Mouse (Mus musculus) hindbrain, embryonic 12.5 days (tissue): ENCODE measurements around the gene Rnf217. TPM values are rescaled to one million over a fixed set of nuclear protein-coding genes. Genes with fewer than 3 reads are reported as not detected.

Source experiments
- ATAC-seq: fragments of 200-750 bp; cut with Nextera tagmentation; 2 replicates; pipeline ENCODE4 v1.8.0; 2017; ENCODE audit warnings: moderate TSS enrichment; ENCODE audit not compliant: low FRiP score
- H3K27ac ChIP-seq: fragments of 300-500 bp; sonication (generic); 2 replicates; pipeline ENCODE4 v1.5.1; 2016; ENCODE audit warnings: mild to moderate bottlenecking
- H3K27me3 ChIP-seq: fragments of 300-500 bp; sonication (generic); 2 replicates; pipeline ENCODE4 v1.6.1; 2016; ENCODE audit warnings: mild to moderate bottlenecking
- H3K36me3 ChIP-seq: fragments of 300-500 bp; sonication (generic); 2 replicates; pipeline ENCODE4 v1.6.1; 2016; ENCODE audit warnings: mild to moderate bottlenecking
- H3K4me1 ChIP-seq: fragments of 300-500 bp; sonication (generic); 2 replicates; pipeline ENCODE4 v1.6.1; 2016
- H3K4me2 ChIP-seq: fragments of 300-500 bp; sonication (generic); replicated peaks from 2 replicates; pipeline ENCODE4 v1.6.1; 2016; ENCODE audit warnings: mild to moderate bottlenecking
- H3K4me3 ChIP-seq: fragments of 300-500 bp; sonication (generic); 2 replicates; pipeline ENCODE4 v1.5.1; 2016; ENCODE audit warnings: mild to moderate bottlenecking
- H3K9ac ChIP-seq: fragments of 300-500 bp; sonication (generic); 2 replicates; pipeline ENCODE4 v1.6.1; 2016; ENCODE audit warnings: mild to moderate bottlenecking, moderate library complexity
- H3K9me3 ChIP-seq: fragments of 300-500 bp; sonication (generic); replicated peaks from 2 replicates; pipeline ENCODE4 v1.6.1; 2016; ENCODE audit warnings: mild to moderate bottlenecking
- WGBS: fragments of 180-500 bp; shearing (Covaris S2); methylation state at CpG from one replicate; pipeline ENCODE4 v1.1.7; 2016; 5-methylcytosine and 5-hydroxymethylcytosine counted together
- polyA plus RNA-seq: library from polyadenylated mRNA; unstranded; fragments of >200 nt; fragmentation: Nextera tagmentation; extraction: Ambion mirVana; gene quantifications from 2 replicates; pipeline ENCODE4 v1.2.1, GENCODE M21; 2016

Rnf217 gene
- polyA plus RNA-seq, 1 experiment from 2014 or later, result 2.4 TPM

- H3K4me1 ChIP-seq, result peaks cover 16% of the 10 kb centered on the region
Observed at GRCm38 (mm10) chr10:31596804-31597203, 12.2 kb downstream of the Rnf217 start.

GRCm38 (mm10) chr10:31595326-31595725 lies 13.7 kb downstream of the Rnf217 start:
- Histone ChIP-seq H3K9me3 (no peaks in the 10 kb centered on the region), H3K4me2 (no peak overlapping the region), H3K27ac (no peak overlapping the region), H3K4me1 (peaks cover 16% of the 10 kb centered on the region), H3K4me3 (no peak overlapping the region), H3K9ac (no peak overlapping the region), H3K27me3 (no peaks in the 10 kb centered on the region), H3K36me3 (no peaks in the 10 kb centered on the region)
- ATAC-seq, result no peak
- 81% methylated on average over 4 of the region's 4 CpGs for WGBS

More at GRCm38 (mm10) chr10:31596804-31597203, 12.2 kb downstream of the Rnf217 start:
- Histone ChIP-seq H3K9me3 (no peaks in the 10 kb centered on the region), H3K4me2 (no peak overlapping the region), H3K27ac (no peak overlapping the region), H3K9ac (no peak overlapping the region), H3K27me3 (no peaks in the 10 kb centered on the region), H3K4me3 (no peak overlapping the region), H3K36me3 (no peaks in the 10 kb centered on the region)
- no peak for ATAC-seq
- 59% methylated on average over 4 of the region's 4 CpGs for WGBS

- no peak overlapping the region for H3K9ac ChIP-seq
- 45% methylated on average over 9 of the region's 9 CpGs for WGBS
- peak; percentile 80 for ATAC-seq
- no peaks in the 10 kb centered on the region for H3K9me3 ChIP-seq
- no peak overlapping the region for H3K4me2 ChIP-seq
- no peaks in the 10 kb centered on the region for H3K27me3 ChIP-seq
- H3K4me3 ChIP-seq, result no peak overlapping the region
- H3K36me3 ChIP-seq, result no peaks in the 10 kb centered on the region
- H3K4me1 ChIP-seq, result peaks cover 16% of the 10 kb centered on the region
- H3K27ac ChIP-seq, result peak overlapping the region; percentile 66
Observed at GRCm38 (mm10) chr10:31592741-31593524, 16.1 kb downstream of the Rnf217 start.

- peak overlapping the region; percentile 66 for H3K27ac ChIP-seq
- WGBS, result 54% methylated on average over 3 of the region's 3 CpGs
- H3K4me2 ChIP-seq, result no peak overlapping the region
- H3K9me3 ChIP-seq, result no peaks in the 10 kb centered on the region
- H3K4me3 ChIP-seq, result no peak overlapping the region
- no peaks in the 10 kb centered on the region for H3K36me3 ChIP-seq
- H3K4me1 ChIP-seq, result peaks cover 16% of the 10 kb centered on the region
- no peak overlapping the region for H3K9ac ChIP-seq
- H3K27me3 ChIP-seq, result no peaks in the 10 kb centered on the region
- ATAC-seq, result peak; percentile 71
Observed at GRCm38 (mm10) chr10:31592095-31592740, 16.8 kb downstream of the Rnf217 start.

- no peak overlapping the region for H3K9ac ChIP-seq
- WGBS, result 91% methylated on average over 4 of the region's 4 CpGs
Observed at GRCm38 (mm10) chr10:31580722-31581121, 28.3 kb downstream of the Rnf217 start.

GRCm38 (mm10) chr10:31580073-31580472 lies 28.9 kb downstream of the Rnf217 start:
- Histone ChIP-seq H3K27me3 (no peaks in the 10 kb centered on the region), H3K9me3 (no peaks in the 10 kb centered on the region), H3K4me1 (no peaks in the 10 kb centered on the region), H3K27ac (no peak overlapping the region), H3K9ac (no peak overlapping the region), H3K36me3 (no peaks in the 10 kb centered on the region), H3K4me3 (no peak overlapping the region), H3K4me2 (no peak overlapping the region)
- ATAC-seq, result no peak
- WGBS, result 95% methylated on average over 1 of the region's 1 CpGs

More at GRCm38 (mm10) chr10:31580722-31581121, 28.3 kb downstream of the Rnf217 start:
- Histone ChIP-seq H3K4me3 (no peak overlapping the region), H3K4me2 (no peak overlapping the region), H3K27me3 (no peaks in the 10 kb centered on the region), H3K36me3 (no peaks in the 10 kb centered on the region), H3K9me3 (no peaks in the 10 kb centered on the region), H3K4me1 (no peaks in the 10 kb centered on the region), H3K27ac (no peak overlapping the region)
- ATAC-seq, result no peak

GRCm38 (mm10) chr10:31573267-31573666 lies 35.7 kb downstream of the Rnf217 start:
- Histone ChIP-seq H3K4me2 (no peak overlapping the region), H3K27ac (no peak overlapping the region), H3K27me3 (no peaks in the 10 kb centered on the region), H3K4me3 (no peak overlapping the region), H3K9me3 (no peaks in the 10 kb centered on the region), H3K9ac (no peak overlapping the region), H3K36me3 (no peaks in the 10 kb centered on the region), H3K4me1 (no peaks in the 10 kb centered on the region)
- WGBS, result 83% methylated on average over 4 of the region's 4 CpGs
- no peak for ATAC-seq

GRCm38 (mm10) chr10:31557311-31557710 lies 51.7 kb downstream of the Rnf217 start:
- Histone ChIP-seq H3K27me3 (no peaks in the 10 kb centered on the region), H3K4me1 (no peaks in the 10 kb centered on the region), H3K9ac (no peak overlapping the region), H3K4me3 (no peak overlapping the region), H3K36me3 (no peaks in the 10 kb centered on the region), H3K9me3 (no peaks in the 10 kb centered on the region), H3K4me2 (no peak overlapping the region), H3K27ac (no peak overlapping the region)
- ATAC-seq, result no peak
- WGBS, result 94% methylated on average over 2 of the region's 2 CpGs

GRCm38 (mm10) chr10:31555433-31555960 lies 53.5 kb downstream of the Rnf217 start:
- no peak overlapping the region for H3K9ac ChIP-seq
- H3K4me3 ChIP-seq, result no peak overlapping the region
- no peaks in the 10 kb centered on the region for H3K9me3 ChIP-seq
- no peaks in the 10 kb centered on the region for H3K27me3 ChIP-seq
- WGBS, result 87% methylated on average over 6 of the region's 6 CpGs
- H3K4me2 ChIP-seq, result no peak overlapping the region
- no peaks in the 10 kb centered on the region for H3K4me1 ChIP-seq
- ATAC-seq, result no peak
- H3K36me3 ChIP-seq, result no peaks in the 10 kb centered on the region
- no peak overlapping the region for H3K27ac ChIP-seq

- no peaks in the 10 kb centered on the region for H3K9me3 ChIP-seq
- no peak overlapping the region for H3K9ac ChIP-seq
- H3K27me3 ChIP-seq, result no peaks in the 10 kb centered on the region
- ATAC-seq, result no peak
- no peak overlapping the region for H3K4me3 ChIP-seq
- H3K36me3 ChIP-seq, result no peaks in the 10 kb centered on the region
- H3K27ac ChIP-seq, result no peak overlapping the region
- H3K4me2 ChIP-seq, result no peak overlapping the region
- 84% methylated on average over 4 of the region's 4 CpGs for WGBS
- H3K4me1 ChIP-seq, result no peaks in the 10 kb centered on the region
Observed at GRCm38 (mm10) chr10:31553302-31553701, 55.7 kb downstream of the Rnf217 start.

GRCm38 (mm10) chr10:31551850-31552249 lies 57.1 kb downstream of the Rnf217 start:
- no peak overlapping the region for H3K27ac ChIP-seq
- WGBS, result 88% methylated on average over 7 of the region's 7 CpGs

GRCm38 (mm10) chr10:31551362-31551761 lies 57.6 kb downstream of the Rnf217 start:
- no peaks in the 10 kb centered on the region for H3K9me3 ChIP-seq
- H3K4me3 ChIP-seq, result no peak overlapping the region
- peak; percentile 64 for ATAC-seq
- no peak overlapping the region for H3K27ac ChIP-seq
- no peaks in the 10 kb centered on the region for H3K4me1 ChIP-seq
- no peaks in the 10 kb centered on the region for H3K27me3 ChIP-seq
- 85% methylated on average over 1 of the region's 1 CpGs for WGBS
- H3K36me3 ChIP-seq, result no peaks in the 10 kb centered on the region
- no peak overlapping the region for H3K9ac ChIP-seq
- no peak overlapping the region for H3K4me2 ChIP-seq

More at GRCm38 (mm10) chr10:31551850-31552249, 57.1 kb downstream of the Rnf217 start:
- H3K9me3 ChIP-seq, result no peaks in the 10 kb centered on the region
- no peak for ATAC-seq
- H3K36me3 ChIP-seq, result no peaks in the 10 kb centered on the region
- H3K4me2 ChIP-seq, result no peak overlapping the region
- no peaks in the 10 kb centered on the region for H3K27me3 ChIP-seq
- no peaks in the 10 kb centered on the region for H3K4me1 ChIP-seq
- H3K4me3 ChIP-seq, result no peak overlapping the region
- H3K9ac ChIP-seq, result no peak overlapping the region
